Mouse (Mus musculus) kidney, postnatal 0 days (tissue): ENCODE data around the gene Cela1. TPM values are rescaled to one million over a fixed set of nuclear protein-coding genes. Genes with fewer than 3 reads are reported as not detected.

Experiments
- ATAC-seq: fragments of 200-750 bp; cut with Nextera tagmentation; replicated peaks from 2 replicates; pipeline ENCODE4 v1.8.0; 2017; ENCODE audit warnings: low read depth, moderate number of reproducible peaks, moderate TSS enrichment, moderate library complexity; ENCODE audit not compliant: low FRiP score
- DNase-seq: peaks from one replicate; pipeline ENCODE4 v3.0.0-alpha.2; 2016; ENCODE audit warnings: low spot score
- H3K27ac ChIP-seq: fragments of 300-500 bp; sonication (generic); 2 replicates; pipeline ENCODE4 v1.5.1; 2014; ENCODE audit warnings: mild to moderate bottlenecking
- H3K27me3 ChIP-seq: fragments of 300-500 bp; sonication (generic); 2 replicates; pipeline ENCODE4 v1.6.1; 2014; ENCODE audit warnings: low read length, mixed read lengths; ENCODE audit not compliant: insufficient read depth
- H3K36me3 ChIP-seq: fragments of 300-500 bp; sonication (generic); 2 replicates; pipeline ENCODE4 v1.6.1; 2014; ENCODE audit warnings: low read length, mixed read lengths; ENCODE audit not compliant: insufficient read depth
- H3K4me1 ChIP-seq: fragments of 300-500 bp; sonication (generic); replicated peaks from 2 replicates; pipeline ENCODE4 v1.6.1; 2014; ENCODE audit warnings: antibody characterized with exemption, low read length, mixed read lengths; ENCODE audit not compliant: insufficient read depth
- H3K4me2 ChIP-seq: fragments of 300-500 bp; sonication (generic); 2 replicates; pipeline ENCODE4 v1.6.1; 2014; ENCODE audit warnings: mild to moderate bottlenecking, low read length, moderate library complexity, mixed read lengths
- H3K4me3 ChIP-seq: fragments of 300-500 bp; sonication (generic); replicated peaks from 2 replicates; pipeline ENCODE4 v1.5.1; 2014; ENCODE audit warnings: low read depth, low read length
- H3K9ac ChIP-seq: fragments of 300-500 bp; sonication (generic); 2 replicates; pipeline ENCODE4 v1.6.1; 2014; ENCODE audit warnings: low read depth, low read length
- H3K9me3 ChIP-seq: fragments of 300-500 bp; sonication (generic); replicated peaks from 2 replicates; pipeline ENCODE4 v1.6.1; 2016; ENCODE audit warnings: low read length, inconsistent platforms, mixed read lengths
- CTCF ChIP-seq: IDR thresholded peaks from 2 replicates; pipeline ENCODE4 v1.5.1; 2016; ENCODE audit warnings: antibody characterized with exemption, low read depth, mild to moderate bottlenecking, moderate library complexity
- WGBS: fragments of 180-500 bp; shearing (Covaris S2); extraction: QIAGEN DNeasy Blood & Tissue Kit; methylation state at CpG from one replicate; pipeline ENCODE4 v1.1.7; 2014; 5-methylcytosine and 5-hydroxymethylcytosine counted together
- polyA plus RNA-seq: library from polyadenylated mRNA; unstranded; fragments of >200 nt; fragmentation: Nextera tagmentation; extraction: Ambion mirVana; gene quantifications from 2 replicates; pipeline ENCODE4 v1.2.1, GENCODE M21; 2015

The Cela1 gene
- polyA plus RNA-seq, 1 experiment from 2014 or later, result 50.5 TPM

- H3K4me1 ChIP-seq, result 0 out of 2 replicates have a peak, but pooled peaks cover 11% of the 10 kb centered on the region
- no peak for DNase-seq
- WGBS, result 84% methylated on average over 5 of the region's 5 CpGs
- H3K27ac ChIP-seq, result no peak overlapping the region
- no peak for ATAC-seq
- no peaks in the 10 kb centered on the region for H3K36me3 ChIP-seq
- H3K9ac ChIP-seq, result no peak overlapping the region
- TF ChIP-seq CTCF, result no peak
- H3K27me3 ChIP-seq, result no peaks in the 10 kb centered on the region
- no peaks in the 10 kb centered on the region for H3K9me3 ChIP-seq
- H3K4me3 ChIP-seq, result no peak overlapping the region
- H3K4me2 ChIP-seq, result no peak overlapping the region
Measured at GRCm38 (mm10) chr15:100632323-100632722, 55.4 kb downstream of the Cela1 start.

- Histone ChIP-seq H3K27me3 (no peaks in the 10 kb centered on the region), H3K36me3 (no peaks in the 10 kb centered on the region), H3K4me2 (no peak overlapping the region), H3K9ac (no peak overlapping the region), H3K27ac (no peak overlapping the region), H3K4me3 (no peak overlapping the region), H3K4me1 (0 out of 2 replicates have a peak, but pooled peaks cover 11% of the 10 kb centered on the region), H3K9me3 (no peaks in the 10 kb centered on the region)
- no peak for DNase-seq
- TF ChIP-seq CTCF, result no peak
- ATAC-seq, result no peak
- WGBS, result 70% methylated on average over 12 of the region's 12 CpGs
Measured at GRCm38 (mm10) chr15:100631454-100632170, 56.1 kb downstream of the Cela1 start.

GRCm38 (mm10) chr15:100630126-100630525, 57.6 kb downstream of the Cela1 start:
- Histone ChIP-seq H3K4me2 (no peak overlapping the region), H3K4me1 (0 out of 2 replicates have a peak, but pooled peaks cover 11% of the 10 kb centered on the region), H3K36me3 (no peaks in the 10 kb centered on the region), H3K4me3 (no peak overlapping the region), H3K27ac (no peak overlapping the region), H3K9ac (no peak overlapping the region), H3K27me3 (no peaks in the 10 kb centered on the region), H3K9me3 (no peaks in the 10 kb centered on the region)
- WGBS, result 60% methylated on average over 3 of the region's 3 CpGs
- ATAC-seq (no peak), DNase-seq (no peak)
- TF ChIP-seq CTCF, result no peak

GRCm38 (mm10) chr15:100628797-100629196, 58.9 kb downstream of the Cela1 start:
- H3K36me3 ChIP-seq, result no peaks in the 10 kb centered on the region
- H3K27ac ChIP-seq, result 0 out of 2 replicates have a peak overlapping the region, but pooled peaks have one; percentile 22
- H3K9ac ChIP-seq, result no peak overlapping the region
- H3K9me3 ChIP-seq, result no peaks in the 10 kb centered on the region
- peak; percentile 50 for DNase-seq
- 52% methylated on average over 7 of the region's 7 CpGs for WGBS
- TF ChIP-seq CTCF, result no peak
- 0 out of 2 replicates have a peak, but pooled peaks cover 11% of the 10 kb centered on the region for H3K4me1 ChIP-seq
- no peak overlapping the region for H3K4me3 ChIP-seq
- H3K27me3 ChIP-seq, result no peaks in the 10 kb centered on the region
- no peak for ATAC-seq
- H3K4me2 ChIP-seq, result no peak overlapping the region

- 15% methylated on average over 11 of the region's 11 CpGs for WGBS
Measured at GRCm38 (mm10) chr15:100627774-100628370, 59.8 kb downstream of the Cela1 start.

GRCm38 (mm10) chr15:100627287-100627686, 60.4 kb downstream of the Cela1 start:
- WGBS, result 21% methylated on average over 10 of the region's 10 CpGs
- Histone ChIP-seq H3K27ac (peak overlapping the region; percentile 52; the same call in 1 of the 2 replicates), H3K9me3 (no peaks in the 10 kb centered on the region), H3K27me3 (no peaks in the 10 kb centered on the region), H3K4me3 (no peak overlapping the region), H3K36me3 (no peaks in the 10 kb centered on the region), H3K4me1 (0 out of 2 replicates have a peak, but pooled peaks cover 2% of the 10 kb centered on the region), H3K4me2 (no peak overlapping the region), H3K9ac (no peak overlapping the region)
- ATAC-seq (no peak), DNase-seq (no peak)
- TF ChIP-seq CTCF, result no peak

More at GRCm38 (mm10) chr15:100627774-100628370, 59.8 kb downstream of the Cela1 start:
- no peaks in the 10 kb centered on the region for H3K36me3 ChIP-seq
- no peak overlapping the region for H3K4me2 ChIP-seq
- H3K4me3 ChIP-seq, result no peak overlapping the region
- TF ChIP-seq CTCF, result no peak
- H3K27me3 ChIP-seq, result no peaks in the 10 kb centered on the region
- peak overlapping the region; percentile 52 for H3K27ac ChIP-seq
- H3K4me1 ChIP-seq, result 0 out of 2 replicates have a peak, but pooled peaks cover 8% of the 10 kb centered on the region
- H3K9me3 ChIP-seq, result no peaks in the 10 kb centered on the region
- H3K9ac ChIP-seq, result no peak overlapping the region
- ATAC-seq (no peak), DNase-seq (no peak)
